Mouse (Mus musculus): ENCODE results near the gene Med29. TPM values are rescaled to one million over a fixed set of nuclear protein-coding genes. Genes with fewer than 3 reads are reported as not detected.

The Med29 gene
- polyA plus RNA-seq (2012; rRNA removed) = 18.2 and 20.2 TPM in 2 replicates

DNA sequence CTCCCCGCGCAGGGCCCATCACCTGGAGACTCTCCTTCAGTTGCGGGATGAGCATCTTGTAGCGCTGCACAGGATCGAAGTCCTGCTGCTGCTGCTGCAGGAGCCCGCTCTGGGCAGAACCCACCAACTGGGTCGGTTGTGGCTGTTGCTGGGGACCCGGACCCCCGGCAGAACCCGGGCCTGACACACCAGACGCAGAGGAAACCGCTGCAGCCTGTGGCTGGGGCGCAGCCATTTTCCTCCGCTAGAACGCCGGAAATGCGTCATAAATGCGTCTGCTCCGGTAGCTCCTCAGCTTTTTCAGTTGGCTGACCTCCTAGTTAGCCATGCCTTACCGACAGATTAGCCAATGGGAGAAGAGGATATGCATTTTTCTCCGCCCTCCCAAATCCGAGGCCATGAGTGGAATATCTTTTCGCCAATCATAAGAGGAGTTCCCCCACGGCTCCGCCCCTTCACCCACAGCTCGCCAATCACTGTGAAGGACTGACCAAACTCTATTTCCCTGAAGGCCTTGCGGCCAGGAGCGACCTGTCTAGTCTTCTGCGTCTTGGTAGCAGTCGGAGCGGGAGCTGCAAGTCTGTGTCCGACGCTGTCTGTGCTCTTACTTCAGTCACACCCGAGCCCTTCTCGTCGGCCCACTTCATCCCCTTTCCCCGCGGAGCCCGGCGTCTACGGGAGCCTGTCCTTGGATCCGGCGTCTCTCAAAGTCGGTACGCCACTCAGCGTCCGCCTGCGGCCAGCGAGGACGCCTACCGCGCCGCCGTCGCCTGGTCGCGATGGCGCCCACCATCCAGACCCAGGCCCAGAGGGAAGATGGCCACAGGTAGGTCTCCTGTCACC is at the start of gene Med29, which contains the start of gene Paf1:
Gene Med29, minus strand, starts transcription at position 280 of the 843 bp plus-strand sequence.
Gene Paf1, plus strand, starts transcription at position 523 of the 843 bp plus-strand sequence.

DNA sequence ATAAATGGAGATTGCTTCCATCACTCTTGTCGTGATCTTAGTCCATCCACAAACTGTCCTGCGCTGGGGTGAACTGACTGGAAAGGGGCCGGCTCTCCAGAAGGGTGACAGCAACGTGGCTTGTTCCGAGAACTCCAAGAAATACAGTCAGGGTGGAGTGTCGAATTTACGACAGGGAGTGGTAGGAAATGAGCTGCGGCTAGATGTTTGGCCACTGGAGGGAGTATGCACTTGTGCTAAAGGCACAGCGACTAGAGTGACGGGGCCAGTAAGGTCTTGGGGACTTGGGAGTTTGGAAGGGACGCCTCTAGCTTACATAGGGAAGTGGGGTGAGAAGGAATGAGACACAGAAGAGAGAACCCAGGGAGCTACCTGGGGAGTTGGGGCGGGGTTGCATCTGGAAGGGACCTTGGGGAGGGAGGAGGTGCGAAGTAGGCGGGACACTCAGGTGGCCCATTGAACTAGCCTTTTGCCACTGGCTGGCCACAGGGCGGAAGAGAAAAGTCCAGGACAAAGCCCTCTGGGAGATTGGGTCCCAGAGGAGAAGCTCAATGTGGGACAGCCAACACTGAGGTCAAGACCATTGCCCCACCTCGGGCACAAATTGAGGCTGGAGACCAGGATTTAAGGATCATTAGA is 44.5 kb upstream of the Med29 start, which contains the start of gene Gmfg:
Gene Gmfg, plus strand, starts transcription at position 516 of the 639 bp plus-strand sequence.

DNA sequence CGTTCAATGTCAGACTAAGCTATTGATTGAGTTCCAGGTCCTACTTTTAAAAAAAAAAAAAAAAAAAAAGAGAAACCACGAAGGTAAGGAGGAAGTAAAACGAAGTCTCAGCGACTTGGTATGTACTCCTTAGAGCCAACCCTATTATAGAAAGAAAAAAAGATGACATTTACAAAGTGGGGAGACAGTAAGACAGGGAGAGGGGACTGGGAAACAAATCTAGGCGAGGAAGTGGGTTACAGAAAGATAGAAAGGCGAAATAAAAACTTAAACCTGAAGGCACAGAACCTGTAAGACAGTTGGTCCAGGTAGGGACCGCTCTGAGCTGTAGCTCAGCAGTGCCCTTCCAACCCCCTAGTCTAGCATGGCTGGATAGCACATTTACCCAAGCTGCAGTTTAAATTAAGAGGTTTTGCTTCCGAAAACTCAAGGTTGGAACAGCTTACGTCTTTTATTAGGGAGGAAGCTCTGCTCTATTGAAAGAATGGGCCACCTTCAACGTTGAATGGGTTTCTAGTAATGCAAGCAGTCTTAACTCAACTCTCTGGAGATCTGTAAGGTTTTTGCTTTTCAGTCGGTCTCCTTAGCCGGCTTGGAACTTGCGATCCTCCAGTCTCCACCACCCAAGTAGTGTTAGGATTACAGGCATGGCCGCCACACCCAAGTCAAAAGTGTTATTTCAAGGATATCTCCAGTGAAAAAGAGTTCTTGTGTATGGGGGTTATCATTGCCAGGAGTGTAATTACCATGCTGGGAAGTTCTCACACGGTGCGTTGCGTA is 12.1 kb downstream of the Med29 start, which contains the start of gene Zfp36:
Gene Zfp36, minus strand, starts transcription at position 17 of the 780 bp plus-strand sequence.

DNA sequence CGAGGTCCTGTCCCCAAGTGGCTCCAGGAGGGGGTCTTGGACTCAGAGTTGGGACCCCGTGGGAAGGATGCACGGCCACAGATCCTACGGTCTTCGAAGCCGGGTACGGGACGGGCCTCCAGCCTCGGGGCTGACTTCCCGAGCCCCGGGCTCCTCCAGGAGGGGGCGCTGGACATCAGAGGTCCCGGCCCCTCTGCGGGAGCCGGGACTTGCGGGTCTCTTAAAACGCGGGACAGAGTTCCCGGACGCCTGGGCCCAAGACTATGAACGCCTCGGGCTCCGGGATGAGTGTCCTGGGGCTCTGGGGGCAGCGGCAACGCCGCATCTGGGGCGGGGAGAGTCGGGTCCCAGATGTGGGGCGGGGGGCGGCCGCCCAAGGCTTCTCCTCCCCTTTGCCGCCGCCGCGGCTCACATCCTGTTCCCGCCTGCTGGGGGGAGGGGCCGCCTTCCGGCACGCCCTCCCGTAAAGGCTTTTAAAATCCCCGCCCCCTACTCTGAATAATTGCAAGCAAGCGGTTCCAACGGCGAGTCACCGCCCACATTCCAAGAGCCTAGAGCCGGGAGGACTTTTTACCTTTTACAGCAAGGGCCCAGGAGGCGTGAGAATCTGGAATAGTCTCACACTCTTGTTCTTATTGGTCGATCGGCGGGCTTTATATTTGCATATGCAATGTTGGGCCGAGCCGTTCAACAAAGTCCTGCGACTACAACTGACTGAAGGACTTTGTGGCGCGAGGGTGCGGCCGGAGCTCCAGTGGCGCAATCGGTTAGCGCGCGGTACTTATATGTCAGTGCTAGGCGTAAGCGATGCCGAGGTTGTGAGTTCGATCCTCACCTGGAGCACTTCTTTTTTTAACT is 20.0 kb downstream of the Med29 start, which contains the start of gene Plekhg2:
Gene Plekhg2, minus strand, starts transcription at position 349 of the 858 bp plus-strand sequence.

DNA sequence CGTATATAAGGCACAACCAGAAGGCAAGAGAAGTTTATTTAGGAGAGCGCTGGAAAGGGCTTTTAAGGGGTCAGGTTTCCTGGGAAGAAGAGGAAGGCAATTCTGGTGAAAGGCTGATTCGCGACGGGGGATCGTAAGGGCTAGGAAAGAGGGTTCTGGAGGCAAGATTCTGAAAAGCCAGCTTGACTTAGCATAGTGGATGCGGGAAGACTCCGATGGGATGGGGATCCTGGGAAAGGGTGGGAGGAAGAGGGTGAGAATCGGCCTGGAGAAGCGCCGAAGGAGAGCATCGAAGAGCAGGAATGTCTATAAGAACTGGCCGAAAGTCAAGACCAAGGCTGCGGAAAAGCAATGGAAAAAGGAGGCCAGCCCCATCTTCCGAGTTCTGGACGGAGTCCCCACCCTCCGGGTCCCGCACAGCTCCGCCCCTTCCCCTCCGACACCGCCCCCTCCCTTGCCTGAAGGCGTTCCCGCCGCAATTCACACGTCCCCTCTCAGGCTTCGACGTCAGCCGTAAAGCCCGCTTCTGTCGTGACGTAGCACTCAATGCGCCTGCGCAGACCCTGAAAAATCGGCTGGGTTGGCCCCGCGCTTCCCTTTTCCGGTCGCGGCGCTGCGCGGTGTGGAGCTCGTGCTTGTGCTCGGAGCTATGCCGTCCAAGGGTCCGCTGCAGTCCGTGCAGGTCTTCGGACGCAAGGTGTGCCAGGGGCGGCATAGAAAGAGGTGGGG is 42.2 kb downstream of the Med29 start, which contains the start of gene Rps16:
Gene Rps16, plus strand, starts transcription at position 498 of the 729 bp plus-strand sequence.

DNA sequence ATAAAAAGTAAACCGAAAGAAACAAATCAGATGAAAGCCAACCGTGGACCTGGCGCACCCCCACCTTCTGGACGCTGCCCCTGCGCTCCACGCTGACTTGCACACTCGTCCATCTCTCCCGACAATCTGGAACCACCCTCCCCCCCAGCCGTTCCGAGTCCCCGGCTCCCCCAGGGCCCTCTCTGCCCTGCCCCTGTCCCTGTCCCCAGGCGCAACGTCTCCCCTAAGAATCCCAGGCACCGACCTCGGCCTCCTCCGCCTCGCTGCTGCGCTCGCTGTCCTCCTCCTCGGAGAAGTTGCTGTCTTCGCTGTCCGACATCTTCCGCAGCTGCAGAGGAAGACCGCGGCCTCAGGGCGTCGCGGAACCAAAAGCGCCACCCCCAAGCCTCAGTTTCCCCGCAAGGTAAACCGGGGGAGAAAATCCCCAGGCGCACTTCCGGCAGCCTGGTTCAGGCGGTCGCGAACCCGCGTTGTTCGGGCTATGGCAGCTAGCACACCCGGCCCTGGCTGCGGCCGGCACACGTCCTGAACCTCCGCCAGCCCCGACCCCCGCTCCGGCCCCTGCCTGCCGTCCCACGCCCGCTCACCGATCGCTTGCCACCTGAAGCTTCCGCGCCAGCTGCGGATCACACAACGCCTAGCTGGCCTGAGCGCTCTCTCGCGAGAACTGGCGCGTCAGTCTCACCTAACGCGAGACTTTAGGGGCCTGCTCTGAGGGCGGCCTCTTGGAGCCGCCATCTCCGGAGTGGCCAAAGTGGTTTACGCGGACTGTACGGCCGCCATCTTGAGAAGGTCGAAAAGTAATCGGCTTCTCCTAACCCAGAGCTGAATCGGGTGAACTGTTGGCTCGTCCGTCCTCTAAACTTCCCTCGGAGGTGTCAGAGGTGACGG is 54.2 kb downstream of the Med29 start, which contains the start of gene Supt5:
Gene Supt5, minus strand, starts transcription at position 639 of the 891 bp plus-strand sequence.

Other genes starting within 250 kb of the Med29 start
- gene Fbl, start 223.0 kb downstream of the Med29 start, polyA plus RNA-seq (2012; rRNA removed) = 230 and 235 TPM in 2 replicates
- gene Dyrk1b, start 213.2 kb downstream of the Med29 start, polyA plus RNA-seq (2012; rRNA removed) = 2.2 and 2.4 TPM in 2 replicates
- gene Eid2, start 124.8 kb downstream of the Med29 start, polyA plus RNA-seq (2012; rRNA removed) = 2.3 and 2.6 TPM in 2 replicates
- 1.6 and 1.8 TPM in 2 replicates for gene Eid2b, start 115.0 kb downstream of the Med29 start, polyA plus RNA-seq (2012; rRNA removed)
- not detected in 2 replicates for gene Selenov, start 101.5 kb downstream of the Med29 start, polyA plus RNA-seq (2012; rRNA removed)
- 0.02 and 0.06 TPM in 2 replicates for gene Dll3, start 90.5 kb downstream of the Med29 start, polyA plus RNA-seq (2012; rRNA removed)
- gene Timm50, start 80.6 kb downstream of the Med29 start, polyA plus RNA-seq (2012; rRNA removed) = 44.7 and 49.9 TPM in 2 replicates
- 28.8 and 30.6 TPM in 2 replicates for gene Supt5, start 54.0 kb downstream of the Med29 start, polyA plus RNA-seq (2012; rRNA removed)
- 1,090 and 1,213 TPM in 2 replicates for gene Rps16, start 42.1 kb downstream of the Med29 start, polyA plus RNA-seq (2012; rRNA removed)
- gene Plekhg2, start 20.1 kb downstream of the Med29 start, polyA plus RNA-seq (2012; rRNA removed) = 2.6 and 3.3 TPM in 2 replicates
- gene Zfp36, start 12.5 kb downstream of the Med29 start, polyA plus RNA-seq (2012; rRNA removed) = 3.9 and 4.4 TPM in 2 replicates
- gene Paf1, start 243 bp upstream of the Med29 start, polyA plus RNA-seq (2012; rRNA removed) = 42.3 and 55.3 TPM in 2 replicates
- 23.6 and 26.2 TPM in 2 replicates for gene Gmfg, start 44.7 kb upstream of the Med29 start, polyA plus RNA-seq (2012; rRNA removed)
- gene Lrfn1, start 59.3 kb upstream of the Med29 start, polyA plus RNA-seq (2012; rRNA removed) = 0.38 and 0.40 TPM in 2 replicates
- not detected in 2 replicates for gene Ifnl2, start 117.7 kb upstream of the Med29 start, polyA plus RNA-seq (2012; rRNA removed)
- gene Ifnl3, start 130.1 kb upstream of the Med29 start, polyA plus RNA-seq (2012; rRNA removed) = not detected in 2 replicates
- gene Sycn, start 148.2 kb upstream of the Med29 start, polyA plus RNA-seq (2012; rRNA removed) = 0.09 and 0.10 TPM in 2 replicates
- gene Nccrp1, start 154.5 kb upstream of the Med29 start, polyA plus RNA-seq (2012; rRNA removed) = not detected in 2 replicates
- 9.2 and 12.0 TPM in 2 replicates for gene Samd4b, start 205.4 kb upstream of the Med29 start, polyA plus RNA-seq (2012; rRNA removed)
- 10.8 and 11.4 TPM in 2 replicates for gene Pak4, start 205.5 kb upstream of the Med29 start, polyA plus RNA-seq (2012; rRNA removed)
- gene Acp7, start 238.6 kb upstream of the Med29 start, polyA plus RNA-seq (2012; rRNA removed) = not detected in 2 replicates

Measured in liver, embryonic 14 days (tissue).